Mouse (Mus musculus) lung, postnatal 4 days (tissue): ENCODE data around the gene Cactin.

Experiments used
- DNase-seq, 2 experiments: peaks; one replicate each; pipeline ENCODE4 v3.0.0; 2021

The Cactin gene

DNA sequence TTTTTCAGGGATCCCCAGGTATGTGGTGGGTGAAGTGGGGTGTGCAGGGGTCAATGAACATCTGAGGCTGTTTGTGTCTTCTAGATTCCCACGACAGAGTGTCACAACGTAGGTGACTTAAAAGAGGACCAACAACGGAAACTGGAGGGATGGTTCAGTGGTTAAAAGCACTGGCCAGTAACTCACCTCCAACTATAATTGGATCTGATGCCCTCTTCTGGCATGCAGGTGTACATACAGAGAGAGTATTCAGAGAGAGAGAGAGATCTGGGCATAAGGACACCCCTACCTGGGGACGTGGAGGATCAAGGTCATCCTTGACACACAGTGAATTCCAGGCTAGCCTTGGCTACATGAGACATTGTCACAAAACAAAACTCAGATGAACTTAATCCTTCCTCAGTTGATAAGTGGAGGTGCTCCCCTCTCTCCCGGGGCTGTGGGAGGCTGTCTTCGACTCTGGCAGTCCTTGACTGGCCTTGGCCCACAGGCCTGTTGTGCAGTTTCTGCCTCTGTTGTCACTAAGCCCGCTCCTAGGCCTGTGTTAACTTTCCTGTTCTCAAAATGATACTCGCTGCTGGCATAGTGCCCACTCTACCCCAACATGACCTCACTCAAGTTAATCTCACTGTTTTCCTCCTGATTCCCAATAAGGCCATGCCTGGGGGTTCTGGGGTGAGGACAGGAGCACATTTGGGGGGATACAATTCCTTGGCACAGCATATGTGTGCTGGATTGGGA is 23.7 kb downstream of the Cactin start:
- DNase-seq = no peak

DNA sequence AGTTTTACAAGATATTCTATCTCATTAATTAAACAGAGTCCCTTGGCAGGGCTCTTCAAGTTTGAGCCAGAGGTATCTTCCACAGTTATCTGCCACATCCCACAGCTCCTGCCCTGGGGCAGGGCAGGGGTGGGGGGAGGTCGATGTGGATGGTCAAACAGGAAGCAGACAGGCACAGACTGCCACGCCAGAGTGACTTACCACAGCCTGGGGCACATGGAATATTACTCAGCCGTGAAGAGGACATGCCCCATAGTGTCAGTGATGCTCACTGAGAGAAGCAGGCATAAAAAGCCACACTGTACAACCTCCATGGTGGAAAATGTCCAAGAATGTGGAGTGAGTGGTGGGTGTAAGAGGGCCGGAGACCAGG is 24.2 kb downstream of the Cactin start:
- DNase-seq = no peak

DNA sequence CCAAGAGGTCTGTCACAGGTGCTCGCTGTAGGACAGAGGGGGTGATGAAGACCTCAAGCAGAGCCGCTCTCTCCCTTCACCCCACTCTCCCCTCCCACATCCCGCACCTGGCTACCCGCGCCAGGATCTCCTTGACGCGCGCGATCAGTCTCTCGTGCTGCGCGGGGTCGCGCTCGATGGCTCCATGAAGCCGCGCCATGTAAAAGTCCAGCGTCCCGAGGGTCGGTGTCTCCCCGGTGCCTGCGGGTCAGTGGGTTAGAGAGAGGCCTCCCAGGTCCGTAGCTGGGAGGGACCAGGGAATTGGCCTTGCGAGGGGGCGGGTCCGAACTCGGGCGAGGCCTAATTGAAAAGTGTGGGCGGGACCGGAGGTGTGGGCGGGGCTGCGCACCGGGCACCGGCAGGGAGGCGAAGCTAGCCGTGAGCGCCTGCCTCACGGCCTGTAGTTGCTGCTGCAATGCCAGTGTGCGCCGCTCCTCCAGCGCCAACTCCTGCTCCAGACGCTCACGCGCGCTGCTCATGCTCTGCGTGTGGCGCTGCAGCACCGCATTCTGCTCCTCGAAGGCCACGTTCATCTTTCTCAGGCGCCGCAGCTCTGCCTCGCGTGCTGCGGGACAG is 25.7 kb downstream of the Cactin start:
- peak; percentile 82 to 85 for DNase-seq

DNA sequence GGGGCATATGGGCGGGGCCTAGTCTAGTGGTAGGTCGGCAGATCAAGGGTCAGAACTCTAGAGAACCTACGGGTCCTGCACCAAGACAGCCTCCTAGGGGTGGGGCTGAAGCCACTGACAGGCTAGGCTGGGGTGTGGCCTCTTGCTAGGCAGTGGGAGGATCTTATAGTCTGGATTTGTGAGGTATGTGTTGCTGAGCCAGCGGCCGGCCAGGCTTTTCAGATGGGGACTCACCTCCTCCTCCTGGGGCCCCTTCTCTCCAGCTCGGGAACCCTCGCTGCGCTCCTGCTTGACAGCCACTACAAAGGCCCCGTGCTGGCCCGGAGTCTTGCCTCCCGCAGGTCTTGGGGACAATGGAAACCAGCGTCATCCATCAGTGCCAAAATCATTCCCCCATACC is 28.2 kb downstream of the Cactin start:
- DNase-seq = peak in 1 of 2 experiments; percentile 68

DNA sequence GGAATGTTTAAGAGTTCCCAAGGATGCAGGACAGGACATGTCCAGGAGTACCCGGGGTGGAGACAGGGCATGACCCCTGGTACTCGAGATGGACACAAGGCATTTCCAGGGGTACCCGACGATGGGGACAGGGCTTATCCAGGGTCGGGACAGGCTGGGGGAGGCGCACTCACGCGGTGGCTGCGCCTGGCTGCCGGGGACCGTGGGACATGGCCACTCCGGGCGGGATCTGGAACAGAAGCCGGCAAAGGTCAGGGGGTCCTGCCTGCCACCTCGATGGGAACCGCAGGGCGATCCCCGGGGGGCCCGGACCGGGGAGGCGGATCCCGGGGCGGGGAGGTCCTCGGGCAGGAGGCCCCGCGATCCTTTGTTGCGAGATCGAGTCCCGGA is 29.1 kb downstream of the Cactin start:
- no peak for DNase-seq

DNA sequence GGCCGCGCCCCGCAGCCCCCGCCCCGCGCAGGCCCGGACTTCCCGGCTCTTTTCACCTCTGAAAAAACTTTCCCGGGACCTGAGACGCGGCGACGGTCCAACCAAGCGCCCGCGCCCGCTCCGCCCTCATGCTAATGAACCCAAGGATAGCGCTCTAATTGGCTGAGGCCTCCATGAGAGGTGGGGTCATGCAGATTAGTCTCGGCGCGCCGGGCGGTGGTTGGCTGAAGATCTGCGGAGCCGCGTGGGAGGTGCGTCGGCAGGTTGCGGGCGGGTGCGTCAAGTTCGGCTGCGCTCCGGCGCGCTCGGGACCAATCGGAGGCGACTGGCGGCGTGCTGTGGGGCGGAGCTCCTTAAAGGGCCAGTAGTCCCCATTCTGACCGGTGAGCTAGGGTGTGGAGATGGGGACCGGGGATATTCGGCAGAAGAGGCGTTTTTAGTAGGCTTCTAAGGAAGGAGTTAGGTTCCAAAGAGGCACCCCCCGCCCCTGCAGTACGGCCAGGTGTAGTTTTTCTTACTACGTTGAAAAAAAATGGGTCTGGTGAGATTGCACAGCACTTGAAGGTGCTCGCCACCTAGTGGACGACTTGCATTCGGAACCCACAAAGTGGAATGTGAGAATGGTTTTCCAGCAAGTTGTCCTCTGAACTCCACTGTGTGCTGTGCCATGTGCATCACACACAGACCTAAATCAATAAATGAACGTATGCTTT is 29.6 kb downstream of the Cactin start, which contains the start of gene Hmg20b:
Hmg20b (minus strand) TSS at position 130 of the 713 bp plus-strand sequence.
- DNase-seq = peak; percentile 99 to 100

DNA sequence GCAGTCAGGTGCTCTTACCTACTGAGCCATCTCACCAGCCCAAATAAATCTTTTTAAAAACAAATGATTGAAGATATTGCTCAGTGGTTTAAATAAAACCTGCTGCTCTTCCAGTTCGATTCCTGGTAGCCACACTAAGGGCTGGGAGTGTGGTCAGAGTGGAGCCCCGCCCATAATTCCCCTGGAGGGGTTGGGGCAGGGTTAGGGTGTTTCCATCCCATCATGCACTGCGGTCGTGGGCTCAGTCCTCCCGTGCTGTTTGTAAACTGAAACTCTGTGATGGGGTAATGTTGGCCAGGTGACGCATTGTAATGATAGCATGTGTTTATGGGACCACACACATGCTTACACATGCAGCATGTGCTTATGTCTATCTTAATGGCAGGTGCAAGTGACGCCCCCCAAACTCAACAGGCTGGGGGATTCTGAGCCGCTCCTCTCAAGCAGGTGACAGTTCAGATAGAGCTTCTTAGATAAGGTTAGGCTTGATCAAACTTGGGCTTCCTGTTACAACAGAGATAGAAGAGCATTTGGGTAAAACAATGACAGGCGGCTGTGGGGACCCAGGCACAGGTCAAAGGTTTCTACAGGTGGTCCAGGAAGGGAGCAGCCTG is 30.9 kb downstream of the Cactin start:
- no peak for DNase-seq

DNA sequence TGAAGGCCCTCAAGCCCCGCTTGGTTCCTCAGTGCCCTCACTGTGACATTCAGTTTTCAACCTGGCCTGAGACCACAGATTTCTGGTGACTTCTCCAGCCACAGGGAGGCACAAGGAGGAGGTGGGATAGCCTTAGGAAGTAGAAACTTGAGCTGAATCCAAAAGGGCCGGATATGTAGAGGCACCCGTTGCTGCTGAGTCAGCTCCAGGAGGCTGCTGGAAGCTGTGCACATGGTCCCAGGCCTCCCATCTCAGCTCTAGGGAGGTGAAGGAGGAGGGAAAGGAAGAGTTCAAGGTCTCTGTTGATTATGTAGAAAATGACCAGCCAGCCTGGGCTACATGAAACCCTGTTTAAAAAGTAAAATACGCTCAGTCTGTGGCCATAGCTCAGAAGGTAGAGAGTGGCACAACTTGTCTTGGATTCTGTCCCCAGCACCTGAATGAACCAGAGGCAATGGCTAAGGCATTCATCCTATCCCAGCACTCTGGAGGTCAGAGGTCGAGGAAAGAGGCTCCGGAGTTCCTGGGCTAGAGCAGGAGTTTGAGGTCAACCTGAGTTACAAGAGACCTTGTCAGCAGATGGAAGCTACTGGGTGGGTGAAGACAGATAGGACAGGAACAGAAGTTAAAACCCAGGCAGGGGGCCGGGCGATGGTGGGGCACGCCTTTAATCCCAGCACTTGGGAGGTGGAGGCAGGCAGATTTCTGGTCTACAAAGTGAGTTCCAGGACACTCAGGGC is 34.0 kb downstream of the Cactin start:
- DNase-seq = no peak

DNA sequence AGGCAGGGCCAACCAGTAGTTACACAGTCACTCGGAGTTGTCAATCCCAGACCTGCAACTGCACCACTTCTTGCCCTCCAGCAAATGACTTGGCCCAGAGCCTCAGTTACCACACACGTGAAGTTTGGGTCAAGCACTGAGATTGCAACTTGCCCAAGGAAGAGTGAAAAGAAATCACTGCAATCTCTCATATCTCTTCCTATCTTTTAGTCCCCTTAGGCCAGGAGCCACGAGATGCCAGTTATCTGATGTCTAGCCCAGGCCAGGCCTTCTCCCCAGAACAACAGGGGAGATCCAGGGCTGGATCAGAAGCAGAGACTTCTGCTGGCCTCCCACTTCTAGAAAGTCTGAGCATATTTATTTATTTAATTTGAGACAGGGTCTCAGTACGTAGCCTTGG is 34.6 kb downstream of the Cactin start:
- no peak for DNase-seq

DNA sequence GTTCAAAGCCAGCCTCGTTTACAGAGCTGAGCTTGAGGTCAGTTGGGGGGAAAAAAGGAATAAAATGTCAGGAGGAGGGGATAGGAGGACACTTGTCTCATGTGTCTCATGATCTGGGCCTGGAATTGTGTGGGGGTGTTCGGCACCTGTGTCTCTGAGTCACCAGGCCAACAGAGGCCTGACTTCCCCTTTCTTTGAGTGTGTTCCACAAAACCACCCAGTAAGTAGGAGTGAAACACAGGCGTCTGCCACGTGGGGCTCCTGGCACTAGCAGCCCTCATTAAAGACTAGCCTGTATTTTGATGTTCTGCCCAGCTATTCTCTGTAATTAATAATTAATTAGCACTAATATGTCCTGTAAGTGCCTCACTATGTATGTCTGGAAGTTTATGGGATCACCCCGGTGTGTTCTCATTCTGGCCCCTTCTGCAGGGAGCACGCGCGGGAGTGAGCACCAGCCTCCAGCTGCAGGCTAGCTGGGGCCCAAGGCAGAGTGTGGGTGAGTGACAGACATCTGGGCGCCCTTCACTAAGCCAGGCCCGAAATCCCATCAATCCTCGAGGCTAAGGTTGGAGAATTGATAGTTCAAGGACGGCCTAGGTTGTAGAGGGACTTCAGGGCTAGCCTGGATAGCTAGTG is 35.6 kb downstream of the Cactin start:
- DNase-seq = peak in 1 of 2 experiments; percentile 42

DNA sequence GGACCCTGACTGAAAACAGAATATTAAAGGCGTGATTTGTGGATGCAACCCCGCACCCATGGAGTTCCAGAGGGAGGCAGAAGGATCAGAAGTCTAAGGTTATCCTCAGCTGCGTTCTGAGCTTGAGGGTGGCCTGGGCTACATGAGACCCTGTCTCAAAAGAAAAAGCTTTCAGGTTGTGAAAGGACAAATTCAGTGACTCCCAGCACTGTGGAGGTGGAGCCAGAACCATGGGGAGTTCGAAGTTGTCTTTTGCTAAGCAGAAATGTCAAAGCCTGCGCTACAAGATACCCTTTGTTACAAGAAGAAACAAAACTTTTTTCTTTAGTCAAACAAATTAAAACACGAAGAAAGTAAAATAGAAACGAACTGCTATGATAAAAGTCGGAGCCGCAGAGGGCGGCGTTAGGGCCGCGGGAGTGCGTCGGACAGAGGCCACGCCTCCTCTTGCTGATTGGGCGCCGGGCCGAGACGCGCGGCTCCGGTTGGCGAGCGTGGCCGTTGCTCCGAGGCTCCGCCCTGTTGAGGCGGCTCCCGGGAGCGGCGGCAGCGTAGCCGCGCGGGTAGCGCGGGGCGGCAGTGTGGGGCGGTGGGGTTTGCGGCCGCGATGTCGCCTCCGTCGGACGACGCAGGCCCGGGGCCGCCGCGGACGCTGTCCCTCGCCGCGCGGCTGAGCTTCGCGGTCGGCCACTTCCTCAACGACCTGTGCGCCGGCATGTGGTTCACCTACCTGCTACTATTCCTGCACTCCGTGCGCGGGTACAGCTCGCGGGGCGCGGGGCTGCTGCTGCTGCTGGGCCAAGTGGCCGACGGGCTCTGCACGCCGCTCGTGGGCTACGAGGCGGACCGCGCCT is 36.3 kb downstream of the Cactin start, which contains the start of gene Mfsd12:
Mfsd12 (plus strand) TSS at position 501 of the 854 bp plus-strand sequence.
- DNase-seq = peak; percentile 94 to 95

DNA sequence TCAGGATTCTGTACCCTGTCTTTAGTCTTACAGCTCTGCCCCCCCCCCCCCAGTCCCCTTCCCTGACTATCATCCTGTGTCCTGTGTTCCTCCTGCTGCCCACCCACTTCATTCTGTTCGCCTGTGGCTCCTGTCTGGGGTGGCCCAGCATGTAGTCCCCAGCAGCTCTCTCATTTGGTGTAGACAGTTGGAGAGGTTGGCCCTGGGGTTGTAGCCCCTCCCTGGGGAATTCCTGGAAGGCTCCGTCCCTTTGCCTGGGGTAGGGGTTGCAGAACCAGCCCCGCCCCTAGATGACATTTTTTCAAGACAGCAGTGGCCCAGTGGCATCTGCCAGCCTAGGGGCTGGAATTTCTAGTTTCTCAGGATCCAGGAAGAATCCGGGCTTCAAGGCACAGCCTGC is 37.3 kb downstream of the Cactin start:
- no peak for DNase-seq

DNA sequence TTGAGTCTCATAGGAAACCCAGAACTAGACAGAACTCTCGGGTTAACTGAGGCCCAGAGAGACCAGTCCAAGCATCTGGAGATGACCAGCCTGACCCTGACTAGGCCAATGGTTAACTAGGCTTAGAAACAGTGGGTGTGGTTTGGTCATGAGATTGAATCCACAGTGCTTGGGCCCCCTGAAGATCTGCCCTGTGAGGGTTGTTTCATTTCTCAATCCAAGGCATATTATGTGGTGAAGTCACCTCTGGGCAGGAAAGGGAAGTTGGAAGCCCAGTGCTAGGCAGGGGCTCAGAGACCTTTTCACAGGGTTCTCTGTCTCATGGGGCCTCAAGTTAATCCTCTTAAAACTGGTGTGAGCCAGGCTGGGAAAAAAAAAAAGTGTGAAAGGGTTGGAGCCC is 37.9 kb downstream of the Cactin start:
- DNase-seq = peak in 1 of 2 experiments; percentile 46

DNA sequence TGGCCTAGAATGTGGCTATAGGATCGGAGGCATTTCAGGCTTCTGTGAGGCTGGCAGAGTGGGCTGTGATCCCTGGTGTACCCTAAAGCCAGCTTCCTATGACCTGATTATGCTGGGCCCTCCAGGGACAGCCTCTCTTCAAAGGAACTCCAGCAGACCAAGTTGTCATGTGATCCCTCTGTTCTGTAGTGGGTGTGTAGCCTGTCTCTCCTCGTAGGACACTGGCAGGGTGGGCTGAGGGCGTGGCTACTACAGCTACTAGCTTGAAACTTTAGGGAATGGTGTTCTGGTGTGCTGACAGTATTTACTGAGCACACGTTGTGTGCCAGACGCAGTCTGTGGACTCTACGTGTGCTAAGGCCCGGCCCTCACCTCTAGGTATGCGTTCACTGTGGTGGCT is 39.8 kb downstream of the Cactin start:
- DNase-seq = no peak

DNA sequence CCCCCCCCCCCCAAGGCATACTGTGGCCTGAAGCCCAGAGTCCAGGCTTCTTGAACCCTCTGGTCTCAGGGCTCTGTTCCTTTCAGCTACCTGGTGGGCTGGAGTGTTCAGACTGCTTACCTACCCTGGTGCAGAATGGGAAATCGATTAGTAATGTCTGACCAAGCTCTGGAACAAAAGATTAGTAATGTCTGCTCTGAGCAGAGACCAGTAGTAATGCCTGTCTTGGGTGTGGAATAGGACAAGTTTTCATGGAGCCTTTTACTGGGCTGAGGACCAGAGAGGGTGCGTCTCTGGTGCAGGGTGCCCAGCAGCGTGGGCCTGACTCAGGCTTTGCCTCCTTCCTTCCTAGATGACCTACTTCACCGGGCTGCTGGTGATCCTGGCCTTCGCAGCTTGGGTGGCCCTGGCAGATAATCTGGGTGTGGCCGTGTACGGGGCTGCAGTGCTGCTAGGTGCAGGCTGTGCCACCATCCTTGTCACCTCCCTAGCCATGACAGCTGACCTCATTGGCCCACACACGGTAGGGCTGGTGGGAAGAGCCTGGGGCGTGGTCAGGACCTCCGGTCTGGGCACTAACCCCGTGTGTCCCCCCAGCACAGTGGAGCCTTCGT is 41.5 kb downstream of the Cactin start:
- no peak for DNase-seq

DNA sequence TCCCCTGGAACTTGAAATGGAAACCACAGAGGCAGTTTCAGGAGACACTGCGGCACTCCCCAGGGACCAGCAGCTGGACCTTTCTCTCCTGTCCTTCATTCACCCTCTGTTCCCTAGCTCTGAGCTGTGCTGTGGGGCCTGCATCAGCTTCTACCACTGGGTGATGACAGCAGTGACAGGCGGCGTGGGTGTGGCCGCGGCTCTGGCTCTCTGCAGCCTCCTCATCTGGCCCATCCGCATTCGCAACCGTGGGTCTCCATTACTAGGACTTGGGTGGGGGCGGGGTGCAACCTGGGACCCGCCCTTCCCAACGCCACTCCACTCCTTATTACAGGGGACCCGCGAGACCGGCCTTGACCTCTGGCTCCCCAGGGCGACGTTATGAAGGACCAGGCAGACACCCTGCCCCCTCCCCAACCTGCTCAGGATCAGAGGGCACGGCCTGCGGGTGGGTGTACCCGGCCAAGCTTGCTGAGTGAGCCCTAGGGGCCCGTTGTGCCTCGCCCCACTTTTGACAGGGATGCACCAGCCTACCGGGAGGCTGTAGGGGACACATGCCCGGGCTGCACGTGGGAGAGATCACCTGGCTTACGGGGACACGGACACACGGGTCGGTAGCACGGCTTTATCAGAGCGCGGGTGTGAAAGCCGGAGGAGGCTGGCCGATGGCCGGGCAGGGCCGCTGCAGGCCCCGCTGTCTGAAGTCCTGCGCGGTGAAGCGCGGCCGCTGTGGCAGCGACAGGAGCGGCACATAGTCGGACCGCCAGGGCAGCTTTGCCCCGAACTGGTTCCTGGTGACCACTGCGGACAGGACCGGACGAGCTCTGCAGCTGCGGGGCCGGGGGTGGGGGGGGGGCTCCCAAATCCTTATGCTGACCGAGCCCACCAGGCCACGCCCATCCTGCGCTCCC is 42.8 kb downstream of the Cactin start:
- DNase-seq = no peak

DNA sequence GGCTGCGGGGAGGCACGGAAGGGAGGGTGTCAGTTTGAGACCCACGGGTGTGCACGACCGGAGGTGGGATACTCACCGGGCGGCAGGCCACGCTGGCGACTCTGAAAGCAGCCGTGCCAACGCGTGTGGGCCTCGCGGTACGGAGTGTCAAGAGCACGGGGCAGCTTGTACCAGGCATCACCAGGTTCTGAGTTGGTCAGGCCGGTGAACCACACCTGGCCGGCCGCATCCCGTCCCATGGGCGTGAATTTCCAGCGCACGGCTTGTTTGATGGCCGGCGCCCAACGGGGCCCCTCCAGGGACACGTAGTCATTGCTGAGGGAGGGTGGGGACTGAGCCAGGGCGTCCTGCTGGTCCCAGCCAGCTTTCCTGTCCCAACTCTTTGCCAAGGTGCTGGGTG is 43.8 kb downstream of the Cactin start:
- peak in 1 of 2 experiments; percentile 60 for DNase-seq

DNA sequence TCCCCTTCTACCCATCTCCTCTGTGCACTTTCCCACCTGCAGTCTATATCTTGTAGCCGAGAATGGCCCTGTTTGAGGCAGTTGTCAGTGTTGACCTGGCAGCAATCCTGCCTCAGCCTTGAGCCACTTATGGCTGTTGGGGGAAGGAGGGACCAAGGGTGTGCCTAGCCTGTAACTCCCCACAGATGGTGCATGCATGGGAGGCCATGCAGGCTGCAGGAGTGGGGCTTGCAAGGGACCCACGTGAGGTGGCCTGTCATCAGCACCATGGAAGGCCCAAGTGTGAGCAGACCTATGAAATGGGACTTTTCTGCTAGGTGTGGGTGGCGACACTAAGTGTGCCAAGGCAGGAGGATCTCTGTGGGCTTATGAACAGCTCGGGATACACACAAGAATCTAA is 44.2 kb downstream of the Cactin start:
- no peak for DNase-seq

DNA sequence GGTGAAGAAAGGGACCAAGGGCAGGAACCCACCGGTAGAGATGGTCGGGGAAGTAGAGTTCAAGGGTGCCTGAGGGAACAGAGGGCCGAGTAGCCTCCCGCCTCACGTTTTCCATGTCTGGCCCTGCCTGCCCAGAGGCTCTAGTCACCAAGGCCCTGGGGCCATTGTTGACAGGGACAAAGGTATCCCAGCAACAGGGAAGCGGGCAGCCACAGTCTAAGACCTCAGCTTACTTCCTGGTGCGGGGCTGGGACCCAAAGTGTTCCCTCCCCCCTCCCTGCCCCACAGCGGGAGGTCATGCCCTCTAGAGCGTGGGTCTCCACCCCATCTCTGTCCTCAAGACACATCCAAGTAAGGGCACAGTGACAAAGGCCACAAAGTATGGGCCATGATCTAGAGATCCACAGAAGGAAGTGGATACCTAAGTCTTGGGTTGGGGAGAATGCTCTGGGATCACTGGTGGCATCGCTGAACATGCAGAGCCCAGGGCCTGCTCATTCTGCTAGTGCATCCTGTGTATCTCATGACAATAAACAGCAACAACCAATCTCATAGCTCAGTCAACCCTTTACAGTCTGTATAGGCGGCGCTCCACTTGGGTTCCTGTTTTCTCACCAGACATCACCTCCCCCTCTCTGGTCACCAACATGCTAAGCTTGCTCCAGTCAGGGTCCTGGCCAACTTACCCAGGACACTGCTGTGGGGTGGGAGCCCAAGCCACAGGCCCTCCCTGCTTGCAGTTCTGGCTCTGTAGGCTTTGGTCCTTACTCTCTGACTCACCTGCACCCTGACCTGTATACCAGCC is 45.0 kb downstream of the Cactin start, which contains the start of gene 4930404N11Rik:
4930404N11Rik (minus strand) TSS at position 145 of the 805 bp plus-strand sequence.
- DNase-seq = peak in 1 of 2 experiments; percentile 48
